Mouse (Mus musculus) cerebellum, adult 9-10 months (tissue): Measurements from ENCODE around the gene Tlr6.

Experiments used
- DNase-seq: peaks from one replicate; pipeline ENCODE4 v3.0.0; 2022

Gene Tlr6

DNA sequence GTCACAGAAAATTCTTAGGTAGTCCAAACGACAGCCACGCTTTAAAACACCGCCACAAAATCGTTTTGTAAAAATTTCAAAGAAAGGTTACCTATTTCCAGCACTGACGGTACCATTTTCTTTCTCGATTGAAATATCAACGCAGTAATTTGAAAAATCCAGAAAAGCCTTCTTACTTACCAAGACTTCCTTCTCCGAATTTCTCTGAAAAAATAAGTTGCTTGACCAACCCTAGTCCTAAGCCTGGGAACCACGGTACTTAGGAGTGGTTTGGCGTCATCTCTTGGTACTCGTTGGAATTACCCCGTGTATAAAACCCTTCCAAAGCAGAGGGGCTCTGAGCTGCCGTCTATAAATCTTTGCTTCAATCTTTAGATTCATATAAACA, at the start of gene Tlr6:
TSS of gene Tlr6 (minus strand) at position 255 of the 388 bp plus-strand sequence.
- DNase-seq, result peak; percentile 12

DNA sequence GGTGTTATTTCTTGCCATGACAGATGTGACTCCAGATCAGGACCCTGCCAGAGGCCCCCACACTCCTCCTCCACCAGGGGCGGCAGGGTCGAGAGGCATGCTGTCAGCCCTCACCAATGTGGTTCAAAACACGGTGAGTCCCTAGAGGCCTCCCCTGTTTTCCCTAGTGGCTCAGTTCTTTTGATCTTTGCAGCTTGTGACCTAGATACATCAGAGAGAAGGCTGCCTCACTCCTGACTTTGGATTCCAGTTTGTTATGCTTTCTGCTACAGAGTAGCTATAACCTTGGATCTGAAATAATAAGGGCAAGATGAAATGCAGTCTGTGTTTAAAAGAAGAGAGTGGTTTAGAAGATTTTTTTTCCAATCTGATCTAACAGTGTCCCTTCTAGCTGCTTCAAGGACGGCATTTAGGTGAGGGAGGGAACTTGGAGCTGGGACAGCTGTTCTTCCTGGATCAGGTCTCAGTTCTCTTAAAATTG, 46.2 kb upstream of the Tlr6 start:
- DNase-seq, result no peak

- no peak for DNase-seq
These were observed 45.4 kb upstream of the Tlr6 start for GRCm38 (mm10) chr5:65005251-65005650.

- no peak for DNase-seq
These were observed 44.1 kb upstream of the Tlr6 start for GRCm38 (mm10) chr5:65003946-65004535.

GRCm38 (mm10) chr5:65002940-65003824, 43.3 kb upstream of the Tlr6 start:
- peak; percentile 63 for DNase-seq

DNA sequence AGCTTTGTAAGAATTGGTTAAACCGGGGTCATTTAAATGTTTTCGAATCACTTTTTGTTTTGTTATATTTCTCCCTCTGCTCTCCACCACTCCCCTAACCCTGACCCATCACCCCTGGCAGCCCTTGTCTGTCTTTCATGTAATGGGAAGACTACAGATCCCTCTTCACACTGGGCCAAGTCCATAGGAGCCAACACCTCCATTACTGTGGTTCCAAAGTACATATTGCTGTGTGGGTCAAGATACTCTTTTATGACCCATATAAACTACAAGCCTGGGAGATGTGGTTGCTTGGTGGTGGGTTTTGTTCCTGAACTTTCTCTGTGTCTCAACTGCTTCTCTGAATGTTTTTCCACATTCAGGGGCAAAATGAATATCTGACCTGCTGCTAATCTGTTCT, 35.5 kb upstream of the Tlr6 start:
- no peak for DNase-seq

- no peak for DNase-seq
These were observed 32.6 kb upstream of the Tlr6 start for GRCm38 (mm10) chr5:64992540-64992939.

GRCm38 (mm10) chr5:64989940-64990339, 30.0 kb upstream of the Tlr6 start:
- no peak for DNase-seq

GRCm38 (mm10) chr5:64985971-64986370, 26.1 kb upstream of the Tlr6 start:
- no peak for DNase-seq

GRCm38 (mm10) chr5:64977128-64977527, 17.2 kb upstream of the Tlr6 start:
- DNase-seq, result no peak

- DNase-seq, result no peak
These were observed 15.2 kb upstream of the Tlr6 start for GRCm38 (mm10) chr5:64975121-64975520.

- no peak for DNase-seq
These were observed 10.2 kb upstream of the Tlr6 start, which contains the start of gene Fam114a1 for GRCm38 (mm10) chr5:64969861-64970771. TSS of gene Fam114a1 (plus strand) at chr5:64970071.

GRCm38 (mm10) chr5:64968961-64969860, 9.3 kb upstream of the Tlr6 start:
- no peak for DNase-seq

GRCm38 (mm10) chr5:64963735-64964134, 3.8 kb upstream of the Tlr6 start:
- no peak for DNase-seq

DNA sequence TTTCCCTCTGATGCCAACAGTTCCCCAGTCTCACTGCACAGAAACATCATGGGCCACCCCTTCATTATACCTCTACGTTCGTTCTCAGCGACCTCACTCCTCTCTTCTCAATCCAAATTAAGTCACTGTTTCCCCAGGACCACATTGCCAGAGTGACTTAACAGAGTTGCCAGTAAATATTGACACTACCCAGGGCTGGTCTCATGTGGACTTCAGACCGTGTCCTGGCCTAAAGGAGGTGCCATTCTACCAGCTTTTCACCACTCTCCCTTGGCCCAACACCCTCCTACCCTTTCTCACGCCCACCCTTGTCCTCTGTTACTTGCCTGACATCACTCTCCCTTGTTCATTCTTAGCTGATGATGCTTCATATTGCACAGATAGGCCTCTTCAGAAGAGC, 3.4 kb upstream of the Tlr6 start:
- no peak for DNase-seq

GRCm38 (mm10) chr5:64960857-64961391, 1.0 kb upstream of the Tlr6 start:
- no peak for DNase-seq

- DNase-seq, result no peak
These were observed 680 bp downstream of the Tlr6 start for GRCm38 (mm10) chr5:64958991-64959842.

DNA sequence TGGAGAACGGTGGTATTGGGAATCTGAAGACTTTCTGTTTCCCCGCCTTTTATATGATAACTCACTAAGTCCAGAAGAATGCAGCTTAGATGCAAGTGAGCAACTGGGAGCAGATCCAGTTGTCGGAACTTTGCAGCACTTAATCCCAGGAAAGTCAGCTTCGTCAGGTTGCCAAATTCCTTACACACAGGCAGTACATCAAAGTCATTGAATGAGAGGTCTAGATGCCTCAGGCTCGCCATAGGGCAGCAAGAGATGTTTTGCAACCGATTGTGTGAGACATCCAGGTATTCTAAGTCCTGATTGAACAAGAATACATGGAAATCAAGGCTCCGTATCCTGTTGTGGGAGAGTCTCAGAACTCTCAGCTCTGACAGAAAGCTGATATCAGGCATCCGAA, 5.0 kb downstream of the Tlr6 start:
- no peak for DNase-seq

- DNase-seq, result no peak
These were observed 8.4 kb downstream of the Tlr6 start for GRCm38 (mm10) chr5:64951486-64951885.

DNA sequence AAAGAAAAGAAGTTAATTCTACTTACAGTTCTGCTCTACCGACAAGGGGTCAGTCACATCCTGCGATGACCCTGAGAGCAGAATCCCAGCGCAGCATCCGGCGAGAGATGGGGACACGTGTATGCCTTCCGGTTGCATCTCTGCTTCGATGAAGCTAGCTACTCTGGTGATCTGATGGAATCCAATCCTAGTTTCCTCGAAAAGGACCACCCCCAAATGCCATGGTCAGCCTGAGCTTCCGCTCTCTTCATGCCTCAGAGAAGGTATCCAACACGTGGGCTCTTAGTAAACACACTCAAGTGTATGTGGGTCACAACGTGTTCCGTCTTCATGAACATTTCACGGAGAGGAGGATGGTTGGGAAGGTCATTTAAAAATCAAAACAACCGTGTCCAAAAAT, 27.1 kb downstream of the Tlr6 start:
- no peak for DNase-seq

DNA sequence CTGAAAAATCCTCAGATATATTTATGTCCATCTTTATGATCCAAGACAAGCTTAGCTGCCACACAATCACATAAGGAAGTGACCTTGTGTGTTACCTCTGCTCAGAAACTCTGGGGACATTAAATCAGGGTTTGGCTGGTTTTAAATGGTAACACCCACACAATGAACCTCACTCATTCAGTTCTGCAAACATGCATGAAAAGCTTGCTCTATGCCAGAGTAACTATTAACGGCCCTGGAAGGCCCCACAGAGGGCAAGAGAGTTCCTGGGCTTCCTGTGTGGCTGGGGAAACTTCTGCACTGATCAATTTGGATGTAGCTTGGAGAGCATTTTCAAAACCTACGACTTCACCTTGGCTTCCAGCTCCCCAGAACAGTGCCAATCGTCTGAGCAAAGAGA, 27.7 kb downstream of the Tlr6 start:
- no peak for DNase-seq
